Mouse (Mus musculus) intestine, embryonic 14.5 days (tissue): ENCODE measurements around the gene Rxfp4. TPM values are rescaled to one million over a fixed set of nuclear protein-coding genes. Genes with fewer than 3 reads are reported as not detected.

ENCODE experiments used
- ATAC-seq: fragments of 200-750 bp; cut with Nextera tagmentation; replicated peaks from 2 replicates; pipeline ENCODE4 v1.8.0; 2017; ENCODE audit warnings: low read depth, moderate number of reproducible peaks, moderate TSS enrichment, moderate library complexity; ENCODE audit not compliant: low FRiP score, low TSS enrichment
- DNase-seq: peaks from one replicate; pipeline ENCODE4 v3.0.0-alpha.2; 2018; ENCODE audit warnings: low spot score
- H3K27ac ChIP-seq: fragments of 300-500 bp; sonication (generic); 2 replicates; pipeline ENCODE4 v1.5.1; 2014; ENCODE audit warnings: low read depth, mild to moderate bottlenecking, control low read depth
- H3K27me3 ChIP-seq: fragments of 300-500 bp; sonication (generic); replicated peaks from 2 replicates; pipeline ENCODE4 v1.6.1; 2014; ENCODE audit warnings: low read length, control low read depth; ENCODE audit not compliant: control insufficient read depth, insufficient read depth
- H3K36me3 ChIP-seq: fragments of 300-500 bp; sonication (generic); 2 replicates; pipeline ENCODE4 v1.6.1; 2014; ENCODE audit warnings: low read length, control low read depth; ENCODE audit not compliant: control insufficient read depth, insufficient read depth
- H3K4me1 ChIP-seq: fragments of 300-500 bp; sonication (generic); replicated peaks from 2 replicates; pipeline ENCODE4 v1.6.1; 2014; ENCODE audit warnings: low read length, control low read depth, mixed read lengths; ENCODE audit not compliant: control insufficient read depth, insufficient read depth
- H3K4me2 ChIP-seq: fragments of 300-500 bp; sonication (generic); 2 replicates; pipeline ENCODE4 v1.6.1; 2014; ENCODE audit warnings: low read length
- H3K4me3 ChIP-seq: fragments of 300-500 bp; sonication (generic); 2 replicates; pipeline ENCODE4 v1.5.1; 2014; ENCODE audit warnings: low read depth, low read length, control low read depth, mixed read lengths
- H3K9ac ChIP-seq: fragments of 300-500 bp; sonication (generic); 2 replicates; pipeline ENCODE4 v1.6.1; 2014; ENCODE audit warnings: mild to moderate bottlenecking, low read length
- H3K9me3 ChIP-seq: fragments of 300-500 bp; sonication (generic); 2 replicates; pipeline ENCODE4 v1.6.1; 2016; ENCODE audit warnings: low read length, control low read depth; ENCODE audit not compliant: control insufficient read depth
- WGBS: fragments of 180-500 bp; shearing (Covaris S2); extraction: QIAGEN DNeasy Blood & Tissue Kit; methylation state at CpG from one replicate; pipeline ENCODE4 v1.1.7; 2014; 5-methylcytosine and 5-hydroxymethylcytosine counted together
- polyA plus RNA-seq: library from polyadenylated mRNA; unstranded; fragments of >200 nt; fragmentation: Nextera tagmentation; extraction: Ambion mirVana; gene quantifications from 2 replicates; pipeline ENCODE4 v1.2.1, GENCODE M21; 2014

Gene Rxfp4
- polyA plus RNA-seq, 1 experiment from 2014 or later, result not detected

- Histone ChIP-seq H3K4me2 (no peak overlapping the region), H3K36me3 (peaks cover 51% of the 10 kb centered on the region), H3K4me1 (peaks cover 24% of the 10 kb centered on the region), H3K27ac (no peak overlapping the region), H3K9ac (no peak overlapping the region), H3K27me3 (no peaks in the 10 kb centered on the region), H3K4me3 (no peak overlapping the region), H3K9me3 (no peaks in the 10 kb centered on the region)
- WGBS, result 54% methylated on average over 4 of the region's 4 CpGs
- no peak for DNase-seq
- no peak for ATAC-seq
Observed at GRCm38 (mm10) chr3:88627114-88627513, 25.8 kb downstream of the Rxfp4 start.

- Histone ChIP-seq H3K9me3 (no peaks in the 10 kb centered on the region), H3K9ac (no peak overlapping the region), H3K36me3 (peaks cover 43% of the 10 kb centered on the region), H3K27ac (no peak overlapping the region), H3K4me3 (no peak overlapping the region), H3K4me2 (no peak overlapping the region), H3K4me1 (peaks cover 24% of the 10 kb centered on the region), H3K27me3 (no peaks in the 10 kb centered on the region)
- no peak for DNase-seq
- WGBS, result 70% methylated on average over 7 of the region's 7 CpGs
- no peak for ATAC-seq
Observed at GRCm38 (mm10) chr3:88626316-88626715, 26.6 kb downstream of the Rxfp4 start.

- H3K4me1 ChIP-seq, result peaks cover 27% of the 10 kb centered on the region
- ATAC-seq (no peak), DNase-seq (no peak)
- H3K9ac ChIP-seq, result no peak overlapping the region
- H3K36me3 ChIP-seq, result peaks cover 35% of the 10 kb centered on the region
- H3K4me2 ChIP-seq, result no peak overlapping the region
- H3K27ac ChIP-seq, result no peak overlapping the region
- no peaks in the 10 kb centered on the region for H3K27me3 ChIP-seq
- H3K4me3 ChIP-seq, result no peak overlapping the region
- WGBS, result 90% methylated on average over 7 of the region's 7 CpGs
- no peaks in the 10 kb centered on the region for H3K9me3 ChIP-seq
Observed at GRCm38 (mm10) chr3:88625531-88625930, 27.4 kb downstream of the Rxfp4 start.

GRCm38 (mm10) chr3:88624951-88625350 is 28.0 kb downstream of the Rxfp4 start:
- H3K4me1 ChIP-seq, result peaks cover 29% of the 10 kb centered on the region
- peaks cover 30% of the 10 kb centered on the region for H3K36me3 ChIP-seq
- peak overlapping the region; percentile 97 for H3K4me2 ChIP-seq
- H3K27me3 ChIP-seq, result no peaks in the 10 kb centered on the region
- peak overlapping the region; percentile 98 for H3K27ac ChIP-seq
- no peaks in the 10 kb centered on the region for H3K9me3 ChIP-seq
- H3K9ac ChIP-seq, result no peak overlapping the region; the same call in 1 of the 2 replicates
- ATAC-seq, result no peak
- no peak for DNase-seq
- H3K4me3 ChIP-seq, result 0 out of 2 replicates have a peak overlapping the region, but pooled peaks have one; percentile 98
- WGBS, result 33% methylated on average over 2 of the region's 2 CpGs

GRCm38 (mm10) chr3:88624324-88624723 is 28.6 kb downstream of the Rxfp4 start:
- Histone ChIP-seq H3K9ac (peak overlapping the region; percentile 98), H3K4me1 (peaks cover 29% of the 10 kb centered on the region), H3K4me2 (peak overlapping the region; percentile 97), H3K36me3 (peaks cover 23% of the 10 kb centered on the region), H3K9me3 (no peaks in the 10 kb centered on the region), H3K27me3 (no peaks in the 10 kb centered on the region), H3K4me3 (peak overlapping the region; percentile 98), H3K27ac (peak overlapping the region; percentile 98)
- DNase-seq (no peak), ATAC-seq (no peak)
- WGBS, result 15% methylated on average over 4 of the region's 4 CpGs

GRCm38 (mm10) chr3:88623346-88624135 is 29.4 kb downstream of the Rxfp4 start:
- peak overlapping the region; percentile 98 for H3K27ac ChIP-seq
- ATAC-seq (no peak), DNase-seq (no peak)
- H3K36me3 ChIP-seq, result peaks cover 20% of the 10 kb centered on the region; the same call in 1 of the 2 replicates
- no peaks in the 10 kb centered on the region for H3K9me3 ChIP-seq
- H3K4me3 ChIP-seq, result peak overlapping the region; percentile 98
- peak overlapping the region; percentile 98 for H3K9ac ChIP-seq
- peak overlapping the region; percentile 97 for H3K4me2 ChIP-seq
- WGBS, result 4% methylated on average over 11 of the region's 15 CpGs
- H3K27me3 ChIP-seq, result no peaks in the 10 kb centered on the region
- peaks cover 29% of the 10 kb centered on the region for H3K4me1 ChIP-seq

- Histone ChIP-seq H3K4me1 (peaks cover 26% of the 10 kb centered on the region), H3K36me3 (peaks cover 17% of the 10 kb centered on the region; the same call in 1 of the 2 replicates), H3K9ac (peak overlapping the region; percentile 98), H3K4me2 (peak overlapping the region; percentile 97), H3K27me3 (no peaks in the 10 kb centered on the region), H3K27ac (peak overlapping the region; percentile 98), H3K4me3 (peak overlapping the region; percentile 98), H3K9me3 (no peaks in the 10 kb centered on the region)
- WGBS, result 0% methylated on average over 6 of the region's 6 CpGs
- 0 out of 2 replicates have a peak, but pooled peaks have one; percentile 17 for ATAC-seq
- peak; percentile 67 for DNase-seq
Observed at GRCm38 (mm10) chr3:88622941-88623345, 30.0 kb downstream of the Rxfp4 start.

- peak overlapping the region; percentile 97 for H3K4me2 ChIP-seq
- H3K36me3 ChIP-seq, result peaks cover 16% of the 10 kb centered on the region; the same call in 1 of the 2 replicates
- peak overlapping the region; percentile 98 for H3K4me3 ChIP-seq
- 1% methylated on average over 24 of the region's 24 CpGs for WGBS
- H3K9ac ChIP-seq, result peak overlapping the region; percentile 98
- no peaks in the 10 kb centered on the region for H3K9me3 ChIP-seq
- no peaks in the 10 kb centered on the region for H3K27me3 ChIP-seq
- DNase-seq (peak; percentile 77), ATAC-seq (no peak)
- H3K27ac ChIP-seq, result peak overlapping the region; percentile 98
- peaks cover 26% of the 10 kb centered on the region for H3K4me1 ChIP-seq
Observed at GRCm38 (mm10) chr3:88622113-88622940, 30.6 kb downstream of the Rxfp4 start.
